ENCODE assay signal across 14 mouse cellular contexts in the genomic region with DNA sequence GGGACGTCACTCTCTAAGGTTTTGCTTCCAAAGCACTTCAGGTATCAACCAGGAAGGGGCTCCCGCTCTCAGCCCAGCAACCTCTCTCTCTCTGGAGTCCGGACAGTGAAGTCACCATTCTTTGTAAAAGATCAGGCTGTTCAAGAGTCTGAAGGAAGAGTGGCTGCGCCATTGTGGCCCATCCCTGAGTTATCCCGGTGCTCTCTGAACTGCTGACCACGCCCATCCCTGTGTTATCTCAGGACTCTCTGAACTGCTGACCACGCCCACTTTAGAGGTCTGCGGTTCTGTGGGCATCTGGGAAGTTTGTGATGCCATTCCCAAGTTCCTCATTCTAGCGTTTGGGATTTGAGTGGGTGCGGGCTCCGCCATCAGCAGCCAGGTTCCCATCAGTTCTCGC.
DNase-seq lines count a peak whose midpoint lies in the region; ATAC-seq and TF ChIP-seq lines count a peak whose summit lies in the region.
"Had no signal": no experiment of that assay in that cellular context is flagged by ENCODE, and none has a peak within 500 bp of the region (broad histone marks: within the 10 kb centered on the region; RNA-seq: fewer than 3 reads in every experiment).

No protein-coding gene starts in this region.

- no peak for ATAC-seq in hindbrain, embryonic 11.5 days (ENCODE audit: low FRiP score)
- ATAC-seq in hindbrain, embryonic 14.5 days (ENCODE audit: low FRiP score) = no peak
- ATAC-seq in limb, embryonic 11.5 days (ENCODE audit: insufficient number of reproducible peaks, low FRiP score, low TSS enrichment, low read depth) = no peak

- TF ChIP-seq EP300 in ES-Bruce4 (IDR thresholded peaks at IDR 0.05; ENCODE audit: insufficient read depth, low read depth, low read length) = no peak

- no peaks in the 10 kb centered on the region for H3K4me1 ChIP-seq in hindbrain, embryonic 11.5 days (replicated peaks; ENCODE audit: control insufficient read depth, insufficient read depth, low read length)
- H3K4me1 ChIP-seq in hindbrain, embryonic 14.5 days (replicated peaks; ENCODE audit: control insufficient read depth, insufficient read depth, low read length) = peaks cover 11% of the 10 kb centered on the region; the same call in 1 of the 2 replicates
- H3K4me1 ChIP-seq in ES-Bruce4 (ENCODE audit: control insufficient read depth, insufficient read depth, low read length) = no peaks in the 10 kb centered on the region
- H3K4me1 ChIP-seq in limb, embryonic 11.5 days (ENCODE audit: control insufficient read depth, insufficient read depth, low read length) = peaks cover 32% of the 10 kb centered on the region

- H3K4me2 ChIP-seq in hindbrain, embryonic 11.5 days (replicated peaks; ENCODE audit: low read depth, low read length) = 0 out of 2 replicates have a peak overlapping the region, but pooled peaks have one; percentile 11
- H3K4me2 ChIP-seq in hindbrain, embryonic 14.5 days (replicated peaks) = no peak overlapping the region
- H3K4me2 ChIP-seq in limb, embryonic 11.5 days (ENCODE audit: low read depth, severe bottlenecking) = peak overlapping the region; percentile 31

- intact Hi-C loops in gastrocnemius, adult 2 months (cut with DNase I) = no loop called here

- 14% methylated on average over 12 of the region's 12 CpGs for WGBS in hindbrain, embryonic 11.5 days
- 14% methylated on average over 12 of the region's 12 CpGs for WGBS in hindbrain, embryonic 14.5 days
- WGBS in limb, embryonic 11.5 days = 17% methylated on average over 12 of the region's 12 CpGs

- H3K27ac ChIP-seq in hindbrain, embryonic 11.5 days (ENCODE audit: low read depth, low read length) = no peak overlapping the region
- H3K27ac ChIP-seq in hindbrain, embryonic 14.5 days = no peak overlapping the region
- H3K27ac ChIP-seq in ES-Bruce4 (ENCODE audit: insufficient read depth, low read length) = no peak overlapping the region
- no peak overlapping the region for H3K27ac ChIP-seq in limb, embryonic 11.5 days (replicated peaks; ENCODE audit: low read depth, low read length)
- H3K27ac ChIP-seq in gastrocnemius, adult 2 months = no peak overlapping the region
- H3K27ac ChIP-seq: kidney, postnatal 0 days had no signal

- no peak for TF ChIP-seq POLR2A in ES-Bruce4 (IDR thresholded peaks at IDR 0.05; ENCODE audit: insufficient read depth, low read length)

- H3K9ac ChIP-seq in hindbrain, embryonic 11.5 days (ENCODE audit: low read depth, low read length) = no peak overlapping the region
- H3K9ac ChIP-seq in hindbrain, embryonic 14.5 days = no peak overlapping the region
- no peak overlapping the region for H3K9ac ChIP-seq in ES-Bruce4 (ENCODE audit: low read depth, poor library complexity, severe bottlenecking)
- no peak overlapping the region for H3K9ac ChIP-seq in limb, embryonic 11.5 days (ENCODE audit: low read length)

- DNase-seq in hindbrain, embryonic 11.5 days (ENCODE audit: low spot score) = no peak
- no peak for DNase-seq in hindbrain, embryonic 14.5 days (ENCODE audit: low spot score)
- DNase-seq in WW6 (ENCODE audit: low read depth, low spot score) = peak; percentile 54
- DNase-seq in limb, embryonic 11.5 days (ENCODE audit: low spot score) = no peak
- no peak for DNase-seq in right cerebral cortex, postnatal 14 days
- DNase-seq in gastrocnemius, adult 2 months = no peak
- no peak for DNase-seq in cerebellum, postnatal 25 days
- DNase-seq: adrenal gland, postnatal 14 days; cerebellum, adult 18-20 months; gastrocnemius, postnatal 25 days; spleen, adult 18-20 months had no signal

- no peak for TF ChIP-seq CTCF in ES-Bruce4 (IDR thresholded peaks at IDR 0.05; ENCODE audit: low read depth, low read length)
- no peak for TF ChIP-seq CTCF in gastrocnemius, adult 2 months (IDR thresholded peaks at IDR 0.05)

- H3K4me3 ChIP-seq in hindbrain, embryonic 11.5 days (ENCODE audit: low read depth, low read length) = no peak overlapping the region
- H3K4me3 ChIP-seq in hindbrain, embryonic 14.5 days (replicated peaks; ENCODE audit: low read length) = no peak overlapping the region
- 0 out of 2 replicates have a peak overlapping the region, but pooled peaks have one; percentile 4 for H3K4me3 ChIP-seq in ES-Bruce4 (ENCODE audit: low read depth, low read length)
- H3K4me3 ChIP-seq in limb, embryonic 11.5 days (ENCODE audit: low read depth, low read length) = no peak overlapping the region; the same call in 1 of the 2 replicates
- no peak overlapping the region for H3K4me3 ChIP-seq in gastrocnemius, adult 2 months
- H3K4me3 ChIP-seq: erythroblast, embryonic 14.5 days had no signal

- H3K27me3 ChIP-seq in hindbrain, embryonic 11.5 days (ENCODE audit: control insufficient read depth, insufficient read depth, low read length) = peaks cover 11% of the 10 kb centered on the region
- peaks cover 49% of the 10 kb centered on the region for H3K27me3 ChIP-seq in hindbrain, embryonic 14.5 days (ENCODE audit: control insufficient read depth, insufficient read depth, low read length)
- H3K27me3 ChIP-seq in ES-Bruce4 (ENCODE audit: control insufficient read depth, insufficient read depth, low read length, poor library complexity, severe bottlenecking) = no peaks in the 10 kb centered on the region; the same call in 1 of the 2 replicates
- 0 out of 2 replicates have a peak, but pooled peaks cover 5% of the 10 kb centered on the region for H3K27me3 ChIP-seq in limb, embryonic 11.5 days (ENCODE audit: control insufficient read depth, insufficient read depth, low read length)

- H3K9me3 ChIP-seq in hindbrain, embryonic 11.5 days (ENCODE audit: control insufficient read depth, low read length) = no peaks in the 10 kb centered on the region
- no peaks in the 10 kb centered on the region for H3K9me3 ChIP-seq in hindbrain, embryonic 14.5 days (ENCODE audit: control insufficient read depth, low read length)
- H3K9me3 ChIP-seq in ES-Bruce4 (replicated peaks; ENCODE audit: control insufficient read depth, insufficient read depth, low read length, poor library complexity, severe bottlenecking) = no peaks in the 10 kb centered on the region
- no peaks in the 10 kb centered on the region for H3K9me3 ChIP-seq in limb, embryonic 11.5 days (ENCODE audit: control insufficient read depth, low read length)

- H3K36me3 ChIP-seq in hindbrain, embryonic 11.5 days (ENCODE audit: control insufficient read depth, insufficient read depth, low read length) = no peaks in the 10 kb centered on the region
- H3K36me3 ChIP-seq in hindbrain, embryonic 14.5 days (replicated peaks; ENCODE audit: control insufficient read depth, insufficient read depth) = no peaks in the 10 kb centered on the region
- H3K36me3 ChIP-seq in ES-Bruce4 (ENCODE audit: control insufficient read depth, insufficient read depth, low read length, poor library complexity, severe bottlenecking) = no peaks in the 10 kb centered on the region
- no peaks in the 10 kb centered on the region for H3K36me3 ChIP-seq in limb, embryonic 11.5 days (ENCODE audit: control insufficient read depth, insufficient read depth, low read length)
